24 mouse cellular contexts compared by ENCODE assay signal in the genomic region with DNA sequence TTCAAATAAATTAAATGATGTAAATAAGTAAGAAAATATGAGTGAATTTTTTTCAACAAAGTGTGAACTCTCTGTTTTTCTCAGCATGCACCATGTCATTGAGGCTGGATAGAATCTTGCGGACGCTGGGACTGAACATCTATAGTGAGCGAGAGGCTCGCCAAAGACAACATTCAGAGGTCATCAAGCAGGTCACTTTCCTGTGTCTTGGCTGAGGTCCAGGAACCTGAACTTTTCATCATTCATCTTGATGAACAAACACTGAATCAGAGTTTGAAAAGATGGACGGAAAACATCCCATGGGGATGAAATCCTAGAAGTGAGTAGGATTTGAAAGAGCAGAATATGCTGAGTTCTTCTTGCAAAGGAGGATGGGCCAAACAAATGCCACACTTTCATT.
DNase-seq lines count a peak whose midpoint lies in the region; ATAC-seq lines count a peak whose summit lies in the region.
"Had no signal": no experiment of that assay in that cellular context is flagged by ENCODE, and none has a peak within 500 bp of the region (broad histone marks: within the 10 kb centered on the region; RNA-seq: fewer than 3 reads in every experiment).

No protein-coding gene starts in this region.

- peak; percentile 51 for DNase-seq in embryonic facial prominence, embryonic 14.5 days (ENCODE audit: low spot score)
- DNase-seq in embryonic facial prominence, embryonic 10.5 days (ENCODE audit: low spot score) = no peak
- DNase-seq in liver (peak; percentile 10), adipocyte (ENCODE audit: low spot score) (peak; percentile 25)
- no peak for DNase-seq in liver, embryonic 11.5 days (ENCODE audit: low spot score)
- no peak for DNase-seq in layer of hippocampus, adult 11-12 months (ENCODE audit: low spot score)
- DNase-seq: adrenal gland, adult 8-10 months; cerebellum, adult 8-10 months; cerebellum, postnatal 25 days; gastrocnemius, postnatal 10 days; kidney, adult 18-20 months; kidney, postnatal 14 days; left cerebral cortex, postnatal 4 days; lung, postnatal 36 days; thymus, adult 2 months; thymus, postnatal 36 days had no signal

- H3K27ac ChIP-seq in embryonic facial prominence, embryonic 14.5 days (replicated peaks; ENCODE audit: low read depth, low read length) = no peak overlapping the region
- H3K27ac ChIP-seq in embryonic facial prominence, embryonic 10.5 days (replicated peaks) = no peak overlapping the region
- no peak overlapping the region for H3K27ac ChIP-seq in liver, embryonic 11.5 days (ENCODE audit: low read depth, low read length)
- no peak overlapping the region for H3K27ac ChIP-seq in forebrain, embryonic 12.5 days
- H3K27ac ChIP-seq: forebrain, embryonic 10.5 days; midbrain, embryonic 12.5 days; neural tube, embryonic 13.5 days had no signal

- no peak for ATAC-seq in embryonic facial prominence, embryonic 14.5 days (ENCODE audit: low read depth)
- ATAC-seq in liver, embryonic 11.5 days (replicated peaks; ENCODE audit: low FRiP score) = no peak
- no peak for ATAC-seq in forebrain, embryonic 12.5 days (ENCODE audit: low FRiP score)
- ATAC-seq: CD4-positive, CD25-positive, alpha-beta regulatory T cell, adult 4 months; forebrain, embryonic 16.5 days; hindbrain, embryonic 16.5 days had no signal

- no peaks in the 10 kb centered on the region for H3K9me3 ChIP-seq in embryonic facial prominence, embryonic 14.5 days (ENCODE audit: control insufficient read depth, low read length)
- no peaks in the 10 kb centered on the region for H3K9me3 ChIP-seq in embryonic facial prominence, embryonic 10.5 days
- no peaks in the 10 kb centered on the region for H3K9me3 ChIP-seq in liver, embryonic 11.5 days (ENCODE audit: control insufficient read depth, low read length)
- no peaks in the 10 kb centered on the region for H3K9me3 ChIP-seq in forebrain, embryonic 12.5 days
- H3K9me3 ChIP-seq: forebrain, embryonic 10.5 days; midbrain, embryonic 12.5 days; neural tube, embryonic 13.5 days had no signal

- H3K4me1 ChIP-seq in embryonic facial prominence, embryonic 14.5 days (ENCODE audit: control insufficient read depth, insufficient read depth, low read length) = peaks cover 13% of the 10 kb centered on the region; the same call in 1 of the 2 replicates
- H3K4me1 ChIP-seq in embryonic facial prominence, embryonic 10.5 days = peaks cover 32% of the 10 kb centered on the region
- no peaks in the 10 kb centered on the region for H3K4me1 ChIP-seq in liver, embryonic 11.5 days (replicated peaks; ENCODE audit: control insufficient read depth, insufficient read depth, low read length)
- H3K4me1 ChIP-seq in forebrain, embryonic 12.5 days = peaks cover 21% of the 10 kb centered on the region

- no peak overlapping the region for H3K4me2 ChIP-seq in embryonic facial prominence, embryonic 14.5 days (ENCODE audit: low read depth, low read length)
- H3K4me2 ChIP-seq in liver, embryonic 11.5 days = no peak overlapping the region
- H3K4me2 ChIP-seq in forebrain, embryonic 12.5 days = no peak overlapping the region
- H3K4me2 ChIP-seq: midbrain, embryonic 12.5 days; neural tube, embryonic 13.5 days had no signal

- no peaks in the 10 kb centered on the region for H3K27me3 ChIP-seq in embryonic facial prominence, embryonic 14.5 days (replicated peaks; ENCODE audit: control insufficient read depth, insufficient read depth, low read length)
- H3K27me3 ChIP-seq in embryonic facial prominence, embryonic 10.5 days (replicated peaks; ENCODE audit: low read depth, poor library complexity, severe bottlenecking) = no peaks in the 10 kb centered on the region
- no peaks in the 10 kb centered on the region for H3K27me3 ChIP-seq in liver, embryonic 11.5 days (replicated peaks; ENCODE audit: control insufficient read depth, insufficient read depth, low read length)
- H3K27me3 ChIP-seq in forebrain, embryonic 12.5 days = no peaks in the 10 kb centered on the region
- H3K27me3 ChIP-seq: midbrain, embryonic 12.5 days; neural tube, embryonic 13.5 days had no signal

- no peaks in the 10 kb centered on the region for H3K36me3 ChIP-seq in embryonic facial prominence, embryonic 14.5 days (ENCODE audit: control insufficient read depth, insufficient read depth, low read length)
- no peaks in the 10 kb centered on the region for H3K36me3 ChIP-seq in embryonic facial prominence, embryonic 10.5 days (replicated peaks)
- no peaks in the 10 kb centered on the region for H3K36me3 ChIP-seq in liver, embryonic 11.5 days (ENCODE audit: control insufficient read depth, insufficient read depth, low read length)
- H3K36me3 ChIP-seq in forebrain, embryonic 12.5 days (replicated peaks) = no peaks in the 10 kb centered on the region
- H3K36me3 ChIP-seq: forebrain, embryonic 10.5 days; midbrain, embryonic 12.5 days; neural tube, embryonic 13.5 days had no signal

- no peak overlapping the region for H3K4me3 ChIP-seq in embryonic facial prominence, embryonic 14.5 days (ENCODE audit: low read depth, low read length)
- no peak overlapping the region for H3K4me3 ChIP-seq in embryonic facial prominence, embryonic 10.5 days
- no peak overlapping the region for H3K4me3 ChIP-seq in liver, embryonic 11.5 days (ENCODE audit: low read depth, low read length)
- H3K4me3 ChIP-seq in forebrain, embryonic 12.5 days (replicated peaks) = no peak overlapping the region
- H3K4me3 ChIP-seq: forebrain, embryonic 10.5 days; midbrain, embryonic 12.5 days; myocyte; neural tube, embryonic 13.5 days had no signal

- no peak overlapping the region for H3K9ac ChIP-seq in embryonic facial prominence, embryonic 14.5 days (ENCODE audit: low read depth, low read length)
- no peak overlapping the region for H3K9ac ChIP-seq in liver, embryonic 11.5 days (ENCODE audit: low read depth, low read length)
- H3K9ac ChIP-seq in forebrain, embryonic 12.5 days = no peak overlapping the region
- H3K9ac ChIP-seq: midbrain, embryonic 12.5 days; neural tube, embryonic 13.5 days had no signal

- WGBS in embryonic facial prominence, embryonic 14.5 days = 56% methylated on average over 5 of the region's 5 CpGs
- 59% methylated on average over 5 of the region's 5 CpGs for WGBS in embryonic facial prominence, embryonic 10.5 days
- WGBS in liver, embryonic 11.5 days = 70% methylated on average over 5 of the region's 5 CpGs
- WGBS in forebrain, embryonic 12.5 days = 86% methylated on average over 5 of the region's 5 CpGs

Comparison
In these comparisons a context has a peak if more than half of its experiments do, and no peak if none do; other contexts are left out.
1. DNase-seq: peak in embryonic facial prominence, embryonic 14.5 days (single experiment), liver (single experiment) and adipocyte (single experiment); none in embryonic facial prominence, embryonic 10.5 days (single experiment), liver, embryonic 11.5 days (single experiment) and layer of hippocampus, adult 11-12 months (single experiment).